Mouse (Mus musculus) C2C12 (cell line): ENCODE measurements around the gene Camta1.

ENCODE experiments used
- CTCF ChIP-seq: IDR thresholded peaks from one replicate; pipeline ENCODE4 v1.5.1; 2011; ENCODE audit not compliant: control insufficient read depth, insufficient read depth, insufficient read length
- MYOD1 ChIP-seq: IDR thresholded peaks from one replicate; pipeline ENCODE4 v1.6.1; 2011; ENCODE audit warnings: low read depth; ENCODE audit not compliant: control insufficient read depth, insufficient read length
- MYOG ChIP-seq: IDR thresholded peaks from one replicate; pipeline ENCODE4 v1.6.1; 2011; ENCODE audit not compliant: control insufficient read depth, insufficient read length; ENCODE audit errors: extremely low read depth
- USF1 ChIP-seq: IDR thresholded peaks from one replicate; pipeline ENCODE4 v1.6.1; 2011; ENCODE audit warnings: low read depth, mild to moderate bottlenecking, control low read depth, moderate library complexity

DNA sequence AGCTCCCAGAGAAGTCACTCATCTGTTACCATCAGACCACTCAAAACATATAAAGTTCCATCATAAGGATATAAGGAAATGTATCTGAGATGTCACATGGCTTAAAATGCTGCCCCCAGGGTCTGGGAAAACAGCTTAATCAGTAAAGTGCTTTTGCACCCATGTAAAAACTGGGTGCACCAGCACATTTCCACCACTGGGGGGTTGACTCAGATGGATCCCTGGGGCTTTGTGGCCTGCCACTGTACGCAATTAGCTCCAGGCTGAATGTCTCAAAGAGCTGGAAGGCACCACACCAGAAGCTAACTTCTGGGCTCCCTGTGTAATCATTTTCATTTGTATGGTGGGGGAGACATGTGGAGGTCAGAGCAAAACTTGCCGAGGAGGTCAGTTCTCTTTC lies 10.5 kb downstream of the Camta1 start:
- no peak for TF ChIP-seq MYOG
- no peak for TF ChIP-seq CTCF
- TF ChIP-seq USF1, result no peak
- TF ChIP-seq MYOD1, result no peak
